Mouse (Mus musculus) liver, embryonic 12.5 days (tissue): ENCODE measurements at regions not wholly inside any gene's neighbourhood (a gene's known extent, or its start where the extent isn't known, plus 50 kb on each side); places are given as distances from the start of the nearest gene placed in this dataset.

ENCODE experiments used
- ATAC-seq: fragments of 200-750 bp; cut with Nextera tagmentation; 2 replicates; pipeline ENCODE4 v1.8.0; 2017; ENCODE audit warnings: moderate number of reproducible peaks, mild to moderate bottlenecking, moderate library complexity
- H3K27ac ChIP-seq: fragments of 300-500 bp; sonication (generic); 2 replicates; pipeline ENCODE4 v1.5.1; 2016; ENCODE audit warnings: mild to moderate bottlenecking
- H3K27me3 ChIP-seq: fragments of 300-500 bp; sonication (generic); replicated peaks from 2 replicates; pipeline ENCODE4 v1.6.1; 2016; ENCODE audit warnings: mild to moderate bottlenecking, moderate library complexity
- H3K36me3 ChIP-seq: fragments of 300-500 bp; sonication (generic); 2 replicates; pipeline ENCODE4 v1.6.1; 2016; ENCODE audit warnings: mild to moderate bottlenecking, moderate library complexity
- H3K4me1 ChIP-seq: fragments of 300-500 bp; sonication (generic); 2 replicates; pipeline ENCODE4 v1.6.1; 2016
- H3K4me2 ChIP-seq: fragments of 300-500 bp; sonication (generic); 2 replicates; pipeline ENCODE4 v1.6.1; 2016; ENCODE audit warnings: mild to moderate bottlenecking, moderate library complexity
- H3K4me3 ChIP-seq: fragments of 300-500 bp; sonication (generic); 2 replicates; pipeline ENCODE4 v1.5.1; 2016; ENCODE audit warnings: mild to moderate bottlenecking, moderate library complexity
- H3K9ac ChIP-seq: fragments of 300-500 bp; sonication (generic); 2 replicates; pipeline ENCODE4 v1.6.1; 2016; ENCODE audit warnings: mild to moderate bottlenecking, moderate library complexity
- H3K9me3 ChIP-seq: fragments of 300-500 bp; sonication (generic); replicated peaks from 2 replicates; pipeline ENCODE4 v1.6.1; 2016; ENCODE audit warnings: mild to moderate bottlenecking, moderate library complexity
- WGBS: fragments of 180-500 bp; shearing (Covaris S2); methylation state at CpG from one replicate; pipeline ENCODE4 v1.1.7; 2016; ENCODE audit not compliant: insufficient replicate concordance; 5-methylcytosine and 5-hydroxymethylcytosine counted together

DNA sequence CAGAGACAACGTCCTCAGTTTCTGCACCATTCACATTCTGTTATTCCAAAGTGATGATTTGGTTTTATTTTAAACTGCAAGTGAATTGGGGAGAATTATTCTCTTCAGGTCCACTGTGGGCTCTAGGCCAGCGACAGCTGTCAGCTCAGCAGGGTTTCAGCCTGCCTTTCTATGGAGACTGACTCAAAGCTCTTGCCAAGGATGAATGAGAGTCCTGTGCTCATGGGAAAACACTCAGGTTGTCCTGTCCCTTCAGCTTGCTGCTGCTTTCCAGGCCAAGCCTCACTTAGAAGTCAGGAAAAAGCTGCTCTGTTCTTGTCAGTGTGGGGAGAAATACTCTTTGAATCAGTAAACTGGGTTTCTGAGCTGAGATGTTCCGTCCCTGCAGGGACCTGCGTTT lies 2191.1 kb downstream of the 9330182O14Rik start:
- Histone ChIP-seq H3K9me3 (no peaks in the 10 kb centered on the region), H3K27ac (no peak overlapping the region), H3K4me1 (no peaks in the 10 kb centered on the region), H3K36me3 (no peaks in the 10 kb centered on the region), H3K27me3 (no peaks in the 10 kb centered on the region), H3K9ac (no peak overlapping the region), H3K4me3 (no peak overlapping the region), H3K4me2 (no peak overlapping the region)
- 66% methylated on average over 4 of the region's 4 CpGs for WGBS
- ATAC-seq, result no peak

- WGBS, result 74% methylated on average over 6 of the region's 6 CpGs
- Histone ChIP-seq H3K4me2 (no peak overlapping the region), H3K36me3 (no peaks in the 10 kb centered on the region), H3K27me3 (no peaks in the 10 kb centered on the region), H3K27ac (no peak overlapping the region), H3K9ac (no peak overlapping the region), H3K4me3 (no peak overlapping the region), H3K4me1 (no peaks in the 10 kb centered on the region), H3K9me3 (no peaks in the 10 kb centered on the region)
- ATAC-seq, result no peak
Observed at GRCm38 (mm10) chr15:42328535-42328934, 2194.4 kb downstream of the 9330182O14Rik start.

DNA sequence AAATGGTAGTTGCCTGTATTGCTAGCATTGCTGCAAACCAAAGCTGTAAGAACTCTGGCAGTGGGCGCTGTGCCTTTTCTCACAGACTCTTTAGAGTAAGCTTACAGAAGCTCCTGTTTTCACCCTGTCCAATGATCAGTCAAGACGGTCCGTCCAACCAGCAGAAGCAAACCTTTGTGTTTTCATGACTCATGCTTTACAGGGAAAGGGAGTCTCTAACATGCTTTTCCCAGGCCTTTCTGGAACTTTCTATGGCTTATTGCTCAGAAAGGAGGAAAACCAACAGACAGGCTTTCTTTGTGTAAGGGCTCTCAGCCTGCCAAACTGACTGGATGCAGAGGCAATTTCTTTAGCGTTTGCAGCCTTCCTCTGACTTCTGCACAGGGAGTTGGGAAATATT lies 2195.6 kb downstream of the 9330182O14Rik start:
- 69% methylated on average over 4 of the region's 4 CpGs for WGBS
- Histone ChIP-seq H3K4me1 (no peaks in the 10 kb centered on the region), H3K9me3 (no peaks in the 10 kb centered on the region), H3K4me2 (no peak overlapping the region), H3K27me3 (no peaks in the 10 kb centered on the region), H3K9ac (no peak overlapping the region), H3K27ac (no peak overlapping the region), H3K4me3 (no peak overlapping the region), H3K36me3 (no peaks in the 10 kb centered on the region)
- no peak for ATAC-seq

DNA sequence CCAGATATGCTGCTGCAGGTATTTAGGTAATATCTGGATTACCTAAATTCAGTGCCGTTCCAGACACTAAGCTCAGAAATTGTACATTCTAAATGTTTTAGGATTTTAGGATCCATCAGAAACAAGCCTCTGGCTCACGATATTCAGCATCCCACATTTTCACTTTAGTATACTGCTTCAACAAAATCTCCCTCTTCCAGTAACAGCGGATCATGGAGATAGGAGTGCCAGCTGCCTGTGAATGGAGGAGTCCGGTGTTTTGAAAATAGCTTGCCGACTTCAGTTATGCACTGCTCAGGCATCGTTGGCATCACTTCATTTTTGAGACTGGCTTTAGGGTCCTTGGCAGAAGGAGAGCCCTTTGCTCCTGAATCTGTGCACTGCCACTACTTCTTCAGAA lies 2199.5 kb downstream of the 9330182O14Rik start:
- no peak overlapping the region for H3K4me2 ChIP-seq
- no peak overlapping the region for H3K4me3 ChIP-seq
- H3K27me3 ChIP-seq, result no peaks in the 10 kb centered on the region
- ATAC-seq, result no peak
- H3K9ac ChIP-seq, result no peak overlapping the region
- no peaks in the 10 kb centered on the region for H3K4me1 ChIP-seq
- no peaks in the 10 kb centered on the region for H3K36me3 ChIP-seq
- no peak overlapping the region for H3K27ac ChIP-seq
- no peaks in the 10 kb centered on the region for H3K9me3 ChIP-seq
- 89% methylated on average over 6 of the region's 6 CpGs for WGBS

DNA sequence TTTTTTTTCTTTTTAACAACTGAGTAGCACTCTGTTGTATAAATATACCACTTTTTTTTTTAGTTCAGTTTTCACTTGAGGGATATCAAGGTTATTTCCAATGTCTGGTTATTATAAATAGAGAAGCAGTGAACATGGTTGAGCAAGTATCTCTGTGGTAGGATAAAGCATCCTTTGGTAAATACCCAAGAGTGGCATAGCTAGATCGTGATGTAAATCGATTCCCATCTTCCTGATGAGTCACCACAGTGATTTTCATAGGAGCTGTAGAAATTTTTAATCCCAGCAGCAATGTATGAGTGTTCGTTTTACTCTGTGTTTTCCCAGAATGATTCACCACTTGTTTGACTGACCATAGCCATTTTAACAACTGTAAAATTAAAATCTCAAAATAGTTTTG lies 2212.0 kb downstream of the 9330182O14Rik start:
- Histone ChIP-seq H3K27me3 (no peaks in the 10 kb centered on the region), H3K4me3 (no peak overlapping the region), H3K4me1 (no peaks in the 10 kb centered on the region), H3K27ac (no peak overlapping the region), H3K36me3 (no peaks in the 10 kb centered on the region), H3K4me2 (no peak overlapping the region), H3K9me3 (no peaks in the 10 kb centered on the region), H3K9ac (no peak overlapping the region)
- ATAC-seq, result no peak
- 58% methylated on average over 3 of the region's 3 CpGs for WGBS

DNA sequence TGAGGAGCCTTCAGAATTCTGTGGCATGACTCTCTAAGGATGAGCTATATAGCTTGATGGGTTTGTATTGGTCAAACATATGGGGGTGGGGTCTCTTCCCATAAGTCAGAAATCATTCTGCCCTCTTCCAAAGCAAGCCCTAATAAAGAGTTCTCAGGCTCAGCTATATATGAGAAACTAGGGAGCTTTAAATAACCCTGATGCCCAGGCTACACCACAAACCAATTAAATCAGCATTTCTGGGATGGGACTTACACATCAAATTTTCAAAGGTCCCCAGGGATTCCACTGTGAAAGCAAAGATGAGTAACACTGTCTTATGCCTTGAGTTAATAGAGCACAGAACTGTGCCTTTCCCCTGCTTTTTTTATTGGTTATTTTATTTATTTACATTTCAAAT lies 2227.7 kb downstream of the 9330182O14Rik start:
- no peaks in the 10 kb centered on the region for H3K36me3 ChIP-seq
- no peak overlapping the region for H3K9ac ChIP-seq
- no peaks in the 10 kb centered on the region for H3K27me3 ChIP-seq
- no peaks in the 10 kb centered on the region for H3K9me3 ChIP-seq
- no peak for ATAC-seq
- H3K4me3 ChIP-seq, result no peak overlapping the region
- H3K27ac ChIP-seq, result no peak overlapping the region
- H3K4me2 ChIP-seq, result no peak overlapping the region
- H3K4me1 ChIP-seq, result no peaks in the 10 kb centered on the region

DNA sequence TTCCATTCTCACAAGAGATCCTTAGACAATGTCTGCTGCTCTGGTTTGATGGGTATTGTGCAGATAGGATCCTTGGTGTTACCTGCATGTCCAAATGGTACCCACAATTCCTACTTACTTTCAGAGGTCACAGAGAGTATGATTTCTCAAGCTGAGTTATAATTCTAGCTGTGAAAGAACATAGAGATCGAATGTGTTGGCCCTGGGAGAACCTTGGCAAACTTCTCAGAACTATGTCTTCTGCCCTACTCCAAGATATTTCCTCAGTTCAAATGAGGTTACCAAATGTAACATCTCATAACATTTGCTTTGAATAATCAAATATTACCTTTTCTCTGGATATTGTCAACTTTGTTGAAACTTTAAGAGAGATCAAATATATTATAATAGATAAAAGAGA lies 2230.8 kb downstream of the 9330182O14Rik start:
- no peaks in the 10 kb centered on the region for H3K36me3 ChIP-seq
- H3K27ac ChIP-seq, result no peak overlapping the region
- no peak overlapping the region for H3K9ac ChIP-seq
- ATAC-seq, result no peak
- no peaks in the 10 kb centered on the region for H3K4me1 ChIP-seq
- H3K4me3 ChIP-seq, result no peak overlapping the region
- no peaks in the 10 kb centered on the region for H3K9me3 ChIP-seq
- no peaks in the 10 kb centered on the region for H3K27me3 ChIP-seq
- H3K4me2 ChIP-seq, result no peak overlapping the region
- 67% methylated on average over 1 of the region's 1 CpGs for WGBS

- Histone ChIP-seq H3K9me3 (no peaks in the 10 kb centered on the region), H3K4me3 (no peak overlapping the region), H3K36me3 (no peaks in the 10 kb centered on the region), H3K9ac (no peak overlapping the region), H3K4me1 (no peaks in the 10 kb centered on the region), H3K27ac (no peak overlapping the region), H3K4me2 (no peak overlapping the region), H3K27me3 (no peaks in the 10 kb centered on the region)
- no peak for ATAC-seq
- WGBS, result 78% methylated on average over 3 of the region's 3 CpGs
Observed at GRCm38 (mm10) chr15:42366796-42367195, 2232.6 kb downstream of the 9330182O14Rik start.

- no peak overlapping the region for H3K4me3 ChIP-seq
- H3K9me3 ChIP-seq, result no peaks in the 10 kb centered on the region
- H3K27ac ChIP-seq, result no peak overlapping the region
- no peaks in the 10 kb centered on the region for H3K36me3 ChIP-seq
- ATAC-seq, result no peak
- H3K9ac ChIP-seq, result no peak overlapping the region
- H3K27me3 ChIP-seq, result no peaks in the 10 kb centered on the region
- H3K4me1 ChIP-seq, result no peaks in the 10 kb centered on the region
- H3K4me2 ChIP-seq, result no peak overlapping the region
Observed at GRCm38 (mm10) chr15:42369603-42370002, 2235.4 kb downstream of the 9330182O14Rik start.

DNA sequence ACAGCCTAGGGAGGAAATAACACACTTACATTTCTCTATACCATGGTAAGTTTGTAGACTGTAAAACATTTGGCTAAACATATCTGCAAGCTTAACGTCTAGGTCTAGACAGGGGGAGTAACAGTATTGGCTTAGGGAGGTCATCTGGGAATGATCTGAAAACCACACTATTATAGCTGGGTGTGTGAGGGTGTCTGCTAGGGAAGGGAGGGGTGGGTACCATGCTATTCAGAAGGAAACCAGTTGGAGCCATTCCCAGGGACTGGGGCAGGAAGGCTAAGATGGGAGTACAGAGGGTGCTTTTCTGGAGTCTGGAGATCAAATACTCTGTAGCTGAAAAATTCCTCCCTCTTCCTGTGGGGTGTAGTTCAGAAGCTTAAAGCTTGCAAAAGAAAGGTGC lies 2235.9 kb downstream of the 9330182O14Rik start:
- 58% methylated on average over 1 of the region's 1 CpGs for WGBS
- no peak for ATAC-seq

GRCm38 (mm10) chr15:42372704-42373286 lies 2238.6 kb downstream of the 9330182O14Rik start:
- no peaks in the 10 kb centered on the region for H3K36me3 ChIP-seq
- no peak overlapping the region for H3K4me2 ChIP-seq
- H3K27me3 ChIP-seq, result no peaks in the 10 kb centered on the region
- H3K4me1 ChIP-seq, result no peaks in the 10 kb centered on the region
- H3K9me3 ChIP-seq, result no peaks in the 10 kb centered on the region
- 76% methylated on average over 2 of the region's 2 CpGs for whole genome bisulfite sequencing
- H3K9ac ChIP-seq, result no peak overlapping the region
- no peak overlapping the region for H3K4me3 ChIP-seq
- no peak for ATAC-seq
- H3K27ac ChIP-seq, result no peak overlapping the region

More for the DNA sequence above, 2235.9 kb downstream of the 9330182O14Rik start:
- no peaks in the 10 kb centered on the region for H3K36me3 ChIP-seq
- no peak overlapping the region for H3K4me3 ChIP-seq
- H3K4me2 ChIP-seq, result no peak overlapping the region
- no peak overlapping the region for H3K27ac ChIP-seq
- no peak overlapping the region for H3K9ac ChIP-seq
- H3K4me1 ChIP-seq, result no peaks in the 10 kb centered on the region
- no peaks in the 10 kb centered on the region for H3K9me3 ChIP-seq
- H3K27me3 ChIP-seq, result no peaks in the 10 kb centered on the region
